Mouse (Mus musculus): ENCODE measurements at regions not wholly inside any gene's neighbourhood (a gene's known extent, or its start where the extent isn't known, plus 50 kb on each side); places are given as distances from the start of the nearest gene placed in this dataset.

DNA sequence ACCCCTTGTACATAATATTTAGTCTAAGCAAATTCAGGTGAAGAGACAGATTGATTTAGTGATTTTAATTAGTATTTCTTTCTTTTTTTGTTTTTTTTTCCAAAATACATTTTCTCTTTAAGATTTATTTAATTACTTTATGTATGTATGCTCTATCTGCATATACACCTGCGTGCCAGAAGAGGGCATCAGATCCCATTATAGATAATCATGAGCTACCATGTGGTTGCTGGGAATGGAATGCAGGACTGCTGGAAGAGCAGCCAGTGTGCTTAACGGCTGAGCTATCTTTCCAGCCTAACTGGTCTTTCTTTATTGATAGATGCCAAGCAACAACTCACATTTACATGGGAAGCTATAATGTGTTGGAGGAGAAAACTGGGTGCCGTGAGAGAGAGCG is 138.9 kb downstream of the Wdr20rt start:
- no peak for TF ChIP-seq CTCF (IDR thresholded peaks at IDR 0.05; ENCODE audit: low read depth)
- no peak for TF ChIP-seq EP300 (IDR thresholded peaks at IDR 0.05; ENCODE audit: low read depth)
